Mouse (Mus musculus): ENCODE measurements around the gene Mboat1. TPM values are rescaled to one million over a fixed set of nuclear protein-coding genes. Genes with fewer than 3 reads are reported as not detected.

Gene Mboat1
- total RNA-seq, 1 experiment: 4.6 TPM

- in situ Hi-C loops (cut with MboI; ENCODE audit: low sequenced_read_pairs in 2 of 2, unreplicated experiment in 2 of 2): no loop called here
- 0 out of 4 replicates have a peak, but pooled peaks cover 0 to 3% of the 10 kb centered on the region in 2 experiments for H3K4me1 ChIP-seq (ENCODE audit: control insufficient read depth in 2 of 2, insufficient read depth in 2 of 2, low read length in 2 of 2, poor library complexity in 1 of 2)
- TF ChIP-seq HCFC1 (IDR thresholded peaks at IDR 0.05; ENCODE audit: borderline replicate concordance, insufficient read depth, low read length) (no peak), ZNF384 (IDR thresholded peaks at IDR 0.05; ENCODE audit: low read depth, low read length) (no peak), CHD2 (IDR thresholded peaks at IDR 0.05; ENCODE audit: low read depth, low read length) (no peak), MAFK (IDR thresholded peaks at IDR 0.05; ENCODE audit: insufficient read depth, low read depth, low read length) (no peak), ZC3H11A (IDR thresholded peaks at IDR 0.05; ENCODE audit: borderline replicate concordance, low read depth, low read length) (no peak)
- peak; percentile 26 for DNase-seq (ENCODE audit: low read depth, low spot score)
- H3K36me3 ChIP-seq (ENCODE audit: control insufficient read depth, insufficient read depth, low read length, poor library complexity, severe bottlenecking): no peaks in the 10 kb centered on the region
- no peak overlapping the region for H3K27ac ChIP-seq (ENCODE audit: insufficient read depth, low read depth, low read length, poor library complexity, severe bottlenecking)
- H3K9me3 ChIP-seq (ENCODE audit: control insufficient read depth, insufficient read depth, low read depth, low read length): no peaks in the 10 kb centered on the region
- no peak overlapping the region for H3K9ac ChIP-seq (ENCODE audit: insufficient read depth, low read depth, low read length, poor library complexity, severe bottlenecking)
- H3K4me3 ChIP-seq (ENCODE audit: insufficient read depth in 1 of 2, low read depth in 1 of 2, low read length in 2 of 2, poor library complexity in 1 of 2, severe bottlenecking in 1 of 2): no peak overlapping the region
These were observed 49.7 kb downstream of the Mboat1 start for GRCm38 (mm10) chr13:30185959-30186358.

- in situ Hi-C loops (cut with MboI; ENCODE audit: low sequenced_read_pairs in 2 of 2, unreplicated experiment in 2 of 2): no loop called here
- no peak overlapping the region for H3K9ac ChIP-seq (ENCODE audit: insufficient read depth, low read depth, low read length, poor library complexity, severe bottlenecking)
- no peaks in the 10 kb centered on the region for H3K36me3 ChIP-seq (ENCODE audit: control insufficient read depth, insufficient read depth, low read length, poor library complexity, severe bottlenecking)
- TF ChIP-seq ZNF384 (IDR thresholded peaks at IDR 0.05; ENCODE audit: low read depth, low read length) (no peak), HCFC1 (IDR thresholded peaks at IDR 0.05; ENCODE audit: borderline replicate concordance, insufficient read depth, low read length) (no peak), ZC3H11A (IDR thresholded peaks at IDR 0.05; ENCODE audit: borderline replicate concordance, low read depth, low read length) (no peak), MAFK (IDR thresholded peaks at IDR 0.05; ENCODE audit: insufficient read depth, low read depth, low read length) (no peak), CHD2 (IDR thresholded peaks at IDR 0.05; ENCODE audit: low read depth, low read length) (no peak)
- no peak overlapping the region for H3K4me3 ChIP-seq (ENCODE audit: insufficient read depth in 1 of 2, low read depth in 1 of 2, low read length in 2 of 2, poor library complexity in 1 of 2, severe bottlenecking in 1 of 2)
- DNase-seq (ENCODE audit: low read depth, low spot score): no peak
- 0 out of 4 replicates have a peak, but pooled peaks cover 0 to 3% of the 10 kb centered on the region in 2 experiments for H3K4me1 ChIP-seq (ENCODE audit: control insufficient read depth in 2 of 2, insufficient read depth in 2 of 2, low read length in 2 of 2, poor library complexity in 1 of 2)
- no peaks in the 10 kb centered on the region for H3K9me3 ChIP-seq (ENCODE audit: control insufficient read depth, insufficient read depth, low read depth, low read length)
- no peak overlapping the region for H3K27ac ChIP-seq (ENCODE audit: insufficient read depth, low read depth, low read length, poor library complexity, severe bottlenecking)
These were observed 50.2 kb downstream of the Mboat1 start for GRCm38 (mm10) chr13:30186456-30186855.

- Histone ChIP-seq H3K9me3 (ENCODE audit: control insufficient read depth, insufficient read depth, low read depth, low read length) (no peaks in the 10 kb centered on the region), H3K27ac (ENCODE audit: insufficient read depth, low read depth, low read length, poor library complexity, severe bottlenecking) (no peak overlapping the region), H3K36me3 (ENCODE audit: control insufficient read depth, insufficient read depth, low read length, poor library complexity, severe bottlenecking) (no peaks in the 10 kb centered on the region), H3K4me1 (ENCODE audit: control insufficient read depth in 2 of 2, insufficient read depth in 2 of 2, low read length in 2 of 2, poor library complexity in 1 of 2) (0 out of 4 replicates have a peak, but pooled peaks cover 0 to 1% of the 10 kb centered on the region in 2 experiments), H3K4me3 (ENCODE audit: insufficient read depth in 1 of 2, low read depth in 1 of 2, low read length in 2 of 2, poor library complexity in 1 of 2, severe bottlenecking in 1 of 2) (no peak overlapping the region), H3K9ac (ENCODE audit: insufficient read depth, low read depth, low read length, poor library complexity, severe bottlenecking) (no peak overlapping the region)
- no peak for DNase-seq (ENCODE audit: low read depth, low spot score)
- no peak for TF ChIP-seq ZNF384 (IDR thresholded peaks at IDR 0.05; ENCODE audit: low read depth, low read length)
- TF ChIP-seq HCFC1 (IDR thresholded peaks at IDR 0.05; ENCODE audit: borderline replicate concordance, insufficient read depth, low read length): no peak
- TF ChIP-seq ZC3H11A (IDR thresholded peaks at IDR 0.05; ENCODE audit: borderline replicate concordance, low read depth, low read length): no peak
- TF ChIP-seq MAFK (IDR thresholded peaks at IDR 0.05; ENCODE audit: insufficient read depth, low read depth, low read length): no peak
- no peak for TF ChIP-seq CHD2 (IDR thresholded peaks at IDR 0.05; ENCODE audit: low read depth, low read length)
- in situ Hi-C loops (cut with MboI; ENCODE audit: low sequenced_read_pairs in 2 of 2, unreplicated experiment in 2 of 2): no loop called here
These were observed 55.9 kb downstream of the Mboat1 start for GRCm38 (mm10) chr13:30192031-30192716.

GRCm38 (mm10) chr13:30193363-30193762, 57.1 kb downstream of the Mboat1 start:
- no peak overlapping the region for H3K9ac ChIP-seq (ENCODE audit: insufficient read depth, low read depth, low read length, poor library complexity, severe bottlenecking)

More at GRCm38 (mm10) chr13:30193363-30193762, 57.1 kb downstream of the Mboat1 start:
- no peak for DNase-seq (ENCODE audit: low read depth, low spot score)
- in situ Hi-C loops (cut with MboI; ENCODE audit: low sequenced_read_pairs in 2 of 2, unreplicated experiment in 2 of 2): no loop called here
- no peaks in the 10 kb centered on the region for H3K9me3 ChIP-seq (ENCODE audit: control insufficient read depth, insufficient read depth, low read depth, low read length)
- no peaks in the 10 kb centered on the region for H3K36me3 ChIP-seq (ENCODE audit: control insufficient read depth, insufficient read depth, low read length, poor library complexity, severe bottlenecking)
- TF ChIP-seq MAFK (IDR thresholded peaks at IDR 0.05; ENCODE audit: insufficient read depth, low read depth, low read length): no peak
- no peak for TF ChIP-seq HCFC1 (IDR thresholded peaks at IDR 0.05; ENCODE audit: borderline replicate concordance, insufficient read depth, low read length)
- TF ChIP-seq CHD2 (IDR thresholded peaks at IDR 0.05; ENCODE audit: low read depth, low read length): no peak
- TF ChIP-seq ZNF384 (IDR thresholded peaks at IDR 0.05; ENCODE audit: low read depth, low read length): no peak
- no peak for TF ChIP-seq ZC3H11A (IDR thresholded peaks at IDR 0.05; ENCODE audit: borderline replicate concordance, low read depth, low read length)
- H3K4me3 ChIP-seq (ENCODE audit: insufficient read depth in 1 of 2, low read depth in 1 of 2, low read length in 2 of 2, poor library complexity in 1 of 2, severe bottlenecking in 1 of 2): no peak overlapping the region
- H3K4me1 ChIP-seq (ENCODE audit: control insufficient read depth in 2 of 2, insufficient read depth in 2 of 2, low read length in 2 of 2, poor library complexity in 1 of 2): peaks cover 1 to 2% of the 10 kb centered on the region in 2 experiments; a peak in 2 of 4 replicates
- no peak overlapping the region for H3K27ac ChIP-seq (ENCODE audit: insufficient read depth, low read depth, low read length, poor library complexity, severe bottlenecking)

Measured in ES-E14 (cell line).